Mouse (Mus musculus) olfactory bulb, adult 2 months (tissue): ENCODE results near the gene Gm49711. TPM values are rescaled to one million over a fixed set of nuclear protein-coding genes. Genes with fewer than 3 reads are reported as not detected.

Experiments
- H3K27ac ChIP-seq: fragments of 200-500 bp; 2 replicates; pipeline ENCODE4 v1.5.1; 2012; ENCODE audit warnings: low read depth, low read length; ENCODE audit not compliant: insufficient read depth
- H3K4me1 ChIP-seq: fragments of 200-500 bp; 2 replicates; pipeline ENCODE4 v1.6.1; 2012; ENCODE audit warnings: low read length; ENCODE audit not compliant: control insufficient read depth, insufficient read depth
- H3K4me3 ChIP-seq: fragments of 200-500 bp; 2 replicates; pipeline ENCODE4 v1.5.1; 2012; ENCODE audit warnings: mild to moderate bottlenecking, low read depth, low read length, moderate library complexity; ENCODE audit not compliant: insufficient read depth
- CTCF ChIP-seq: fragments of 200-500 bp; IDR thresholded peaks from 2 replicates; pipeline ENCODE4 v1.5.1; 2012; ENCODE audit warnings: low read depth, mild to moderate bottlenecking, low read length, moderate library complexity; ENCODE audit not compliant: insufficient read depth
- POLR2A ChIP-seq: fragments of 200-500 bp; IDR thresholded peaks from 2 replicates; pipeline ENCODE4 v1.6.1; 2012; ENCODE audit warnings: mild to moderate bottlenecking, low read depth, low read length, moderate library complexity; ENCODE audit not compliant: insufficient read depth
- WGBS: fragments of 180-500 bp; shearing (Covaris S2); methylation state at CpG from one replicate; pipeline ENCODE4 v1.1.7; 2018; 5-methylcytosine and 5-hydroxymethylcytosine counted together
- polyA plus RNA-seq: library from polyadenylated mRNA; stranded (reverse); fragments of >200 nt; gene quantifications from 2 replicates; pipeline ENCODE4 v1.2.4, GENCODE M21; 2012; ENCODE audit warnings: low replicate concordance; ENCODE audit not compliant: missing spikeins, insufficient read depth, insufficient read length

The Gm49711 gene
- polyA plus RNA-seq, 1 experiment: not detected

DNA sequence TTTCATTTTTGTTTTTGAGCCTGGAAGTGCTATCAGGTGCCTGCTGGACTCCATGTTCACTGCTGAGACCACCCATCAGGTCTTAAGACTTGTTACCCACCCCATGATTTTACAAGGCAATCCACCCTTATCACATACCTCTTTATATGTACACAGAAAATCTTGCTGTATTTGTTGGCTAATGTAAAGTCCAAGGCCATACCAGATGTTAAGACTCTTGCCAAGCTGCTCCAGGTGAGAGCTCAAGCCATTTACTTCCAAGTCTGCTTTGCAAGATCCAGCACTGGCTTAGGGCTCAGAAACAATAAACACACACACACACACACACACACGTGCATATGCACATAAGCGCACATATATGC lies 90.2 kb downstream of the Gm49711 start:
- Histone ChIP-seq H3K27ac (no peak overlapping the region), H3K4me3 (no peak overlapping the region), H3K4me1 (no peaks in the 10 kb centered on the region)
- 94% methylated on average over 2 of the region's 2 CpGs for WGBS
- TF ChIP-seq CTCF (no peak), POLR2A (no peak)

GRCm38 (mm10) chr16:92150975-92151374 lies 92.9 kb downstream of the Gm49711 start:
- no peaks in the 10 kb centered on the region for H3K4me1 ChIP-seq
- H3K27ac ChIP-seq: no peak overlapping the region
- 77% methylated on average over 4 of the region's 4 CpGs for WGBS
- H3K4me3 ChIP-seq: no peak overlapping the region
- TF ChIP-seq CTCF (no peak), POLR2A (no peak)

- peaks cover 11% of the 10 kb centered on the region for H3K4me1 ChIP-seq
- peak overlapping the region; percentile 65; the same call in 1 of the 2 replicates for H3K27ac ChIP-seq
- TF ChIP-seq CTCF (no peak), POLR2A (no peak)
- 3% methylated on average over 14 of the region's 14 CpGs for WGBS
- peak overlapping the region; percentile 59 for H3K4me3 ChIP-seq
Observed at GRCm38 (mm10) chr16:92158021-92158455, 99.9 kb downstream of the Gm49711 start.

GRCm38 (mm10) chr16:92158461-92159091 lies 100.5 kb downstream of the Gm49711 start:
- peak overlapping the region; percentile 59 for H3K4me3 ChIP-seq
- WGBS: 3% methylated on average over 30 of the region's 30 CpGs
- TF ChIP-seq POLR2A (no peak), CTCF (no peak)
- H3K27ac ChIP-seq: peak overlapping the region; percentile 75
- H3K4me1 ChIP-seq: peaks cover 11% of the 10 kb centered on the region

DNA sequence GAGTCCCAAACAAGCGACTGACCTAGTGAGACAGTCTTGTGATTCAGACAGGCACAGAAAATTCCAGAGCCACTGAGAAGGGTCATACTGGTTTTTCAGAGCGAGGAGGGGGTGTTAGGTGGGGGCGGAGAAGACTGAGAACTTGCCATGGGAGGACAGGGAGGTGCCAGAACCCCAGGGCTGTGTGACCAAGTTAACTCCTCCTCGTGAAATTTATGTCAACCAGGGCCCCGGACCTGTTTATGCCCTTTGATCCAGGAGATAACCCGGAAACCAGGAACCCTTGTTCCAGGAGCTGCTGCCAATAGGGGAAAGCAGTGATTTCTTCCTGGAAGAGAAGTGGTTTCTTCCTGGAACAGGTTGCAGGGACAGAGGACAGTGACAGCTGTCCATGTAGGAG lies 101.0 kb downstream of the Gm49711 start:
- no peak for TF ChIP-seq POLR2A
- Histone ChIP-seq H3K4me1 (peaks cover 11% of the 10 kb centered on the region), H3K4me3 (peak overlapping the region; percentile 59; the same call in 1 of the 2 replicates), H3K27ac (peak overlapping the region; percentile 75)
- 50% methylated on average over 6 of the region's 6 CpGs for WGBS

DNA sequence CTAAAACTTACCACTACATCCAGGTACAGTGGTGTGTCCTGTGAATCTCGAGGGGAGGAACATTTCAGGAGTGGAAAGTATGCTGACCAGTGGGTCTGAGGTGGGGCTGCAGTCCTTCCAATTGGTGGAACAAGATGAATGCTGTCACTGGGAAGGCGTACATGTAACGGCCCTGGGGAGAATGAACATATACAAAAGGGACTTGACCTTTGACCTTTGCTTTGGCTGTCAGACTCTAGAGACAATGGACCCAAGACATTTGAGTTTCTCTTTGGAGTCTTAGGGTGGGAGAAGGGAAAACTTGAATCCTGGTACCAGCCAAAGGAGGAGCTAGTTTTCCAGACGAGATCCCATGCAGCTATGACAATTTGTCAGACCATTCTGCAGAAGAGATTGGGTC lies 104.2 kb downstream of the Gm49711 start:
- WGBS: 85% methylated on average over 4 of the region's 4 CpGs
- Histone ChIP-seq H3K27ac (no peak overlapping the region), H3K4me3 (no peak overlapping the region), H3K4me1 (peaks cover 11% of the 10 kb centered on the region)
- TF ChIP-seq CTCF (no peak), POLR2A (no peak)

- Histone ChIP-seq H3K27ac (no peak overlapping the region), H3K4me3 (no peak overlapping the region), H3K4me1 (peaks cover 7% of the 10 kb centered on the region)
- TF ChIP-seq POLR2A (no peak), CTCF (no peak)
- 87% methylated on average over 4 of the region's 4 CpGs for WGBS
Observed at GRCm38 (mm10) chr16:92163545-92163944, 105.4 kb downstream of the Gm49711 start.

DNA sequence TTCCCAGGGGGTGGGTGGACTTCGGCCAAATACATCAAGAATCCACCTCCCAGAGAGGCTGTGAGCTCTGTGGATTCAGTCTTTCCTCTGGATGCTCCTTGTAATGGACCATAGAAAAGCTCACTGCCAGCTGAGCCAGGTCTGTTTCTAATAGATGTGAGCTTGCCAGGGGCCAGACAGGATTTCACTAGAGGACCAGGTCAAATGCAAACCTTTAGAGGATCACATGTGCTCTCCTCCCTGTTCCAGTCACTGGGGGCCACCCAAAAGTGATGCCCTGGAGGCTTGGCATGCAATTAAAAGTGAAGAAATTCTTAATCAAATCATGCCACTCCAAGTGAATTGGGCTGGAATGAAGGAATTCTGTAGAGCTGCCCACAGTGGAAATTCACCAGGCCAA lies 117.9 kb downstream of the Gm49711 start:
- H3K27ac ChIP-seq: no peak overlapping the region
- H3K4me3 ChIP-seq: no peak overlapping the region
- H3K4me1 ChIP-seq: no peaks in the 10 kb centered on the region; the same call in 1 of the 2 replicates
- no peak for TF ChIP-seq POLR2A
- 71% methylated on average over 1 of the region's 1 CpGs for WGBS

GRCm38 (mm10) chr16:92177718-92178117 lies 119.6 kb downstream of the Gm49711 start:
- Histone ChIP-seq H3K4me1 (no peaks in the 10 kb centered on the region), H3K27ac (no peak overlapping the region), H3K4me3 (no peak overlapping the region)
- WGBS: 100% methylated on average over 1 of the region's 1 CpGs
- TF ChIP-seq CTCF: no peak
- no peak for TF ChIP-seq POLR2A

- Histone ChIP-seq H3K27ac (no peak overlapping the region), H3K4me1 (no peaks in the 10 kb centered on the region), H3K4me3 (no peak overlapping the region)
- WGBS: 87% methylated on average over 8 of the region's 8 CpGs
- no peak for TF ChIP-seq POLR2A
- no peak for TF ChIP-seq CTCF
Observed at GRCm38 (mm10) chr16:92179306-92179705, 121.2 kb downstream of the Gm49711 start.
